Mouse (Mus musculus) lung, embryonic 14.5 days (tissue): ENCODE results near the gene Ubr3. TPM values are rescaled to one million over a fixed set of nuclear protein-coding genes. Genes with fewer than 3 reads are reported as not detected.

Source experiments
- ATAC-seq: fragments of 200-750 bp; cut with Nextera tagmentation; 2 replicates; pipeline ENCODE4 v1.8.0; 2017; ENCODE audit warnings: mild to moderate bottlenecking, moderate TSS enrichment, moderate library complexity; ENCODE audit not compliant: insufficient read depth
- DNase-seq: peaks from one replicate; pipeline ENCODE4 v3.0.0-alpha.2; 2015
- H3K27ac ChIP-seq: fragments of 300-500 bp; sonication (generic); 2 replicates; pipeline ENCODE4 v1.5.1; 2014; ENCODE audit warnings: low read depth, mild to moderate bottlenecking, moderate library complexity
- H3K27me3 ChIP-seq: fragments of 300-500 bp; sonication (generic); 2 replicates; pipeline ENCODE4 v1.6.1; 2014; ENCODE audit warnings: low read length, control low read depth; ENCODE audit not compliant: insufficient read depth
- H3K36me3 ChIP-seq: fragments of 300-500 bp; sonication (generic); 2 replicates; pipeline ENCODE4 v1.6.1; 2014; ENCODE audit warnings: control low read depth; ENCODE audit not compliant: insufficient read depth
- H3K4me1 ChIP-seq: fragments of 300-500 bp; sonication (generic); 2 replicates; pipeline ENCODE4 v1.6.1; 2014; ENCODE audit warnings: antibody characterized with exemption, control low read depth; ENCODE audit not compliant: insufficient read depth
- H3K4me2 ChIP-seq: fragments of 300-500 bp; sonication (generic); 2 replicates; pipeline ENCODE4 v1.6.1; 2014; ENCODE audit warnings: mild to moderate bottlenecking
- H3K4me3 ChIP-seq: fragments of 300-500 bp; sonication (generic); 2 replicates; pipeline ENCODE4 v1.5.1; 2014; ENCODE audit warnings: low read depth, low read length
- H3K9ac ChIP-seq: fragments of 300-500 bp; sonication (generic); 2 replicates; pipeline ENCODE4 v1.6.1; 2014
- H3K9me3 ChIP-seq: fragments of 300-500 bp; sonication (generic); 2 replicates; pipeline ENCODE4 v1.6.1; 2016; ENCODE audit warnings: low read depth, low read length, control low read depth
- CTCF ChIP-seq: IDR thresholded peaks from 2 replicates; pipeline ENCODE4 v1.5.1; 2016; ENCODE audit warnings: antibody characterized with exemption, low read depth
- WGBS: fragments of 180-500 bp; shearing (Covaris S2); extraction: QIAGEN DNeasy Blood & Tissue Kit; methylation state at CpG from one replicate; pipeline ENCODE4 v1.1.7; 2014; 5-methylcytosine and 5-hydroxymethylcytosine counted together
- polyA plus RNA-seq: library from polyadenylated mRNA; unstranded; fragments of >200 nt; fragmentation: Nextera tagmentation; extraction: Ambion mirVana; gene quantifications from 2 replicates; pipeline ENCODE4 v1.2.1, GENCODE M21; 2014

Ubr3 gene
- polyA plus RNA-seq, 1 experiment from 2014 or later: 19.5 TPM

DNA sequence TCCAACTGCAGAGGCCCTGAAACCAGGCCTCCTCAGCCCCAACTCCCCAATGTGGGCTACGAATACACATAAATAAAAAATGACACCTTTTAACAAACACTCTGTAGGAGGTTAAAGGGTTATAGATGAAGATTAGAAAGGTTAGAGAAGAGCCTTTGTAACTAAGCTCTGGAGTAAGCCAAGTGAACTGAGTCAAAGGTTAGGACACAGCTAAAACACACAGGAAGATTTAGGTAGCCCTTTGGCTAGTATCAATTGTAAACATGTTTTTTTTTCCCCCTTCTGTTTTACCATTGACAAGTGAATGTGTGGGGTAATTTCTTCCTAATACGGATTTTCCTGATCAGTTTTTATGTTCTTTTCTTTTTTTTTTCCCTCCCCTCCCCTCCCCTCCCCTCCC lies 15.8 kb downstream of the Ubr3 start:
- no peak overlapping the region for H3K4me3 ChIP-seq
- DNase-seq: no peak
- TF ChIP-seq CTCF: no peak
- no peak overlapping the region for H3K4me2 ChIP-seq
- H3K36me3 ChIP-seq: peaks cover 10% of the 10 kb centered on the region
- 59% methylated on average over 2 of the region's 2 CpGs for WGBS
- no peak overlapping the region for H3K9ac ChIP-seq
- no peak for ATAC-seq
- no peaks in the 10 kb centered on the region for H3K4me1 ChIP-seq
- no peaks in the 10 kb centered on the region for H3K9me3 ChIP-seq
- no peaks in the 10 kb centered on the region for H3K27me3 ChIP-seq
- H3K27ac ChIP-seq: no peak overlapping the region

DNA sequence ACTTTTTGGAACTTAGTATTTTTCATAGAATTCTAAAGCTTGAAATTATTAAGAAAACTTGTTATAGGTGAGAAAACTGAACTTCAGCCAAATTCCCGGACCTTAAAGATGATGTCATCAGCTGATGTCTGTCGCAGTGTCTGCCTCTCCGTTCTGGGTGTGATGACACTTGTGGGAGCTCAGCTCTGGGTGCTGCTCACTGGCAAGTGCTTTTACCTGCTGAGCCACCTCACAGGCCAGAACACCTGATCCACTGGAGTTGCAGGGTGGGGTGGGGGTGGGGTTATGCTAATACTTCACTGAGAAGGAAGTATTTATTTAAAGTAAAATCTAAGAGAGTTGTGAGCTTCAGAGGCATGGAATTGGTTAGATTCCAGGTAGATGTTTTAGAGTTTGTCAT lies 20.3 kb downstream of the Ubr3 start:
- no peak overlapping the region for H3K9ac ChIP-seq
- H3K4me1 ChIP-seq: no peaks in the 10 kb centered on the region
- H3K27ac ChIP-seq: no peak overlapping the region
- no peak for TF ChIP-seq CTCF
- 71% methylated on average over 3 of the region's 3 CpGs for WGBS
- no peak overlapping the region for H3K4me2 ChIP-seq
- H3K9me3 ChIP-seq: no peaks in the 10 kb centered on the region
- no peak for DNase-seq
- H3K36me3 ChIP-seq: peaks cover 31% of the 10 kb centered on the region
- H3K27me3 ChIP-seq: no peaks in the 10 kb centered on the region
- no peak overlapping the region for H3K4me3 ChIP-seq
- ATAC-seq: no peak

DNA sequence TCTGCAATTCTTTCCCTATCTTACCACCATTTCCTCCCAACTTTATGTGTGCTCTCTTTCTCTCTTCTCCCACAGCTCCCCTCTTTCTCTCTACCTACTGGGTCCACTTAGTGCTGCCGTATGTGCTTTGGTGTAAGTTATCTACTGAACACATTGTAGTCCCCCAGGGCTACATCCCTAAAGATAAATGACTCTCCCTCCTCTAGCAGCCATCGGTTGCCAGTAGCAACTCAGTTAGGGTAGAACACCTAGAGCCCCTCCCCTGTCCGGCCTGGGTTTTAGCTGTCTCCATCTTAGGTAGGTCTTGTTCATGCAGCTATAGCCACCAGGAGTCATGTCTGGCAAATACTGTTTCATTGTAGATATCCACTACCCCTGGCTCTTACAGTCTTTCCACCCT lies 27.9 kb downstream of the Ubr3 start:
- no peaks in the 10 kb centered on the region for H3K9me3 ChIP-seq
- H3K27ac ChIP-seq: no peak overlapping the region
- no peaks in the 10 kb centered on the region for H3K27me3 ChIP-seq
- DNase-seq: no peak
- H3K4me1 ChIP-seq: no peaks in the 10 kb centered on the region
- no peak overlapping the region for H3K4me2 ChIP-seq
- no peak overlapping the region for H3K4me3 ChIP-seq
- WGBS: 83% methylated on average over 3 of the region's 3 CpGs
- no peak for ATAC-seq
- TF ChIP-seq CTCF: no peak
- peaks cover 35% of the 10 kb centered on the region for H3K36me3 ChIP-seq
- no peak overlapping the region for H3K9ac ChIP-seq

DNA sequence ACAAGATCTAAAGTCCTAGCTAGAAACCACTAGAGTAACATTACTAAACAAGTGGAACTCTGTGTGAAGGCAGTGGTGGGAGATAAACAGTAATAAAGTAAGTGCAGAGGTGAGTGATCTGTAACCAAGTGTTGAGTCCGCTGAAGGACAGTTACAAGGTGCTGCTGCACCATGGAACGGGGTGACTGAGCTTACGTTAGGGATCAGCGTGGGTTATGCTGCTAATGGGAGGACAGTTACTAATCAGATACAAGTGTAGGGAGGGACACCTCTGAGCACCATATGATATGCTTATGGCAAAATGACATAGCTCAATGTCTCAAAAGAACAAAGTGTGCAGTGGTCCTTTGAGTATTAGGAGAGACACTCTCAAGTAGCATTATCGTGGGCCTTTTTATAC lies 39.3 kb downstream of the Ubr3 start:
- Histone ChIP-seq H3K4me1 (no peaks in the 10 kb centered on the region), H3K36me3 (peaks cover 49% of the 10 kb centered on the region), H3K4me3 (no peak overlapping the region), H3K4me2 (no peak overlapping the region), H3K27ac (no peak overlapping the region), H3K9me3 (no peaks in the 10 kb centered on the region), H3K27me3 (no peaks in the 10 kb centered on the region), H3K9ac (no peak overlapping the region)
- DNase-seq (no peak), ATAC-seq (no peak)
- TF ChIP-seq CTCF: no peak
- WGBS: 88% methylated on average over 5 of the region's 5 CpGs

DNA sequence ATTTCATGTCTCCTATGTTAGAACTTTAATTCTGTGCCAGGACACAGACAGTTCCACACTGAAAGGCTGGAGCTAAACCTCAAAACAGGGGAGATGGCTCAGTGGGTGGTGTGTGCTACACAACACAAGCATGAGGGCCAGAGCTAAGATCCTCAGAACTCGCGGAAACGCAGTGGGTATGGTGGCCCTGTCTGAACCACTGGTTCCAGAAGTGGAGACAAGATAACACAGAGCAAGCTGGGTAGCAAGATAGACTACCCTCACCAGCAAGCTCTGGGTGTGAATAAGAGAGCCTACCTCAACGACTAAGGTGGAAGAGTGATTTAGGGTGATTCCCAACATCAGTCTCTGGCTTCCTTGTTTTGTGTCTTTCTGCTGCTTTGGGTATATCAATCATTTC lies 42.2 kb downstream of the Ubr3 start:
- H3K9me3 ChIP-seq: no peaks in the 10 kb centered on the region
- 84% methylated on average over 4 of the region's 4 CpGs for WGBS
- no peaks in the 10 kb centered on the region for H3K27me3 ChIP-seq
- H3K4me3 ChIP-seq: no peak overlapping the region
- no peak overlapping the region for H3K27ac ChIP-seq
- TF ChIP-seq CTCF: no peak
- no peak overlapping the region for H3K4me2 ChIP-seq
- no peak for DNase-seq
- no peak for ATAC-seq
- H3K36me3 ChIP-seq: peaks cover 44% of the 10 kb centered on the region
- no peak overlapping the region for H3K9ac ChIP-seq
- H3K4me1 ChIP-seq: no peaks in the 10 kb centered on the region

GRCm38 (mm10) chr2:69939649-69940048 lies 42.6 kb downstream of the Ubr3 start:
- H3K4me3 ChIP-seq: no peak overlapping the region
- 87% methylated on average over 5 of the region's 5 CpGs for WGBS
- no peaks in the 10 kb centered on the region for H3K9me3 ChIP-seq
- H3K27me3 ChIP-seq: no peaks in the 10 kb centered on the region
- no peak overlapping the region for H3K4me2 ChIP-seq
- H3K27ac ChIP-seq: no peak overlapping the region
- H3K4me1 ChIP-seq: no peaks in the 10 kb centered on the region
- TF ChIP-seq CTCF: no peak
- H3K36me3 ChIP-seq: peaks cover 44% of the 10 kb centered on the region
- ATAC-seq (no peak), DNase-seq (no peak)
- H3K9ac ChIP-seq: no peak overlapping the region

GRCm38 (mm10) chr2:69941391-69942030 lies 44.5 kb downstream of the Ubr3 start:
- ATAC-seq: no peak
- H3K36me3 ChIP-seq: peaks cover 35% of the 10 kb centered on the region
- DNase-seq: no peak

More at GRCm38 (mm10) chr2:69941391-69942030, 44.5 kb downstream of the Ubr3 start:
- Histone ChIP-seq H3K9ac (no peak overlapping the region), H3K27ac (no peak overlapping the region), H3K9me3 (no peaks in the 10 kb centered on the region), H3K4me2 (no peak overlapping the region), H3K4me3 (no peak overlapping the region), H3K27me3 (no peaks in the 10 kb centered on the region), H3K4me1 (no peaks in the 10 kb centered on the region)
- WGBS: 83% methylated on average over 4 of the region's 4 CpGs
- TF ChIP-seq CTCF: no peak
